Mouse (Mus musculus): ENCODE results near the gene Kl.

DNA sequence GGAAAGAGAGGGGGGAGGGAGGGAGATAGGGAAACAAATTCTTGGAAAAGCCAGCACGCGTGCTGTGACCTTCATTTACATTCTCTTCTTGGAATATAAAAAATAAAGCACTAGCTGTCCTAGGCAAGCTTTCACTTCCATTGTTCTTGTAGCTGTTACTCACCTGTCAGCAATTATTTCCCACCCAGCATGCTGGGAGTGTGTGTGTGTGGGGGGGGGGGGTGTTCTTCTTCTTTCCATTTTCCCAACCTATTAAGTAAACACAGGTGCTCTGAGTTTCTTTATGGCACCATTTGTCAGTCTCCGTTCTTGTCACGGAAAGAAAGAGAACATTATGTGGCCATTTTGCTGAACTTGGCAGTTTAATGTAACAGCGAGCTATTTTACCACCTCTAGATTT, 66.6 kb downstream of the Kl start:
- TF ChIP-seq CTCF (IDR thresholded peaks at IDR 0.05; ENCODE audit: low read depth, low read length), result no peak
- no peak for TF ChIP-seq POLR2A (IDR thresholded peaks at IDR 0.05; ENCODE audit: extremely low read depth, insufficient read depth, low read length)

All from liver, adult 2 months (tissue).